Mouse (Mus musculus): Measurements from ENCODE around the gene Pclo. TPM values are rescaled to one million over a fixed set of nuclear protein-coding genes. Genes with fewer than 3 reads are reported as not detected.
"Not testable (repeated sequence)": the region's sequence is repeated elsewhere in the genome, so short reads cannot be mapped to it uniquely, and the experiment has no call there.

Gene Pclo
- polyA plus RNA-seq, 1 experiment: 65.2 TPM

GRCm38 (mm10) chr5:14662603-14663002 is 147.9 kb downstream of the Pclo start:
- DNase-seq (ENCODE audit: extremely low spot score in 1 of 2, low spot score in 1 of 2): no peak

GRCm38 (mm10) chr5:14680419-14680818 is 165.7 kb downstream of the Pclo start:
- no peak for DNase-seq (ENCODE audit: extremely low spot score in 1 of 2, low spot score in 1 of 2)

DNA sequence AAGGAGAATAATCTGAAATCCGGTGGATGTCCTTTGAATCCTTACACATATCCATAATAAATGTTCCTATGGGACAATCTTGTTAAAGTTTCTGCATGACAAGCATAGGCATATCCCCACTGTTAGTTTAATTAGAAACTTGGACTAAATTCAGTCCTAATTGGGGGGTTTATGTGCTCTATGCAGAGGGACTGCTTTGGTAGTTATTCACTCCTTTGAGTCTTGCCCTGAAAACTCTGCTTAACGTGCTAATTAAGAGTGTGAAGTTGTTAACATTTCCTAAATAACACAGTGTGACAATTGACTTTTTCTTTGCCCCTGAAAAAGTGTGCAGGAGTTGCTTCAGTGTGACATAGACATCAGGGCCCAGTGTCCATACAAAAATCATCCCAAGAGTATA is 177.3 kb downstream of the Pclo start:
- no peak for DNase-seq (ENCODE audit: extremely low spot score in 1 of 2, low spot score in 1 of 2)

GRCm38 (mm10) chr5:14696745-14697144 is 182.0 kb downstream of the Pclo start:
- DNase-seq (ENCODE audit: extremely low spot score in 1 of 2, low spot score in 1 of 2): no peak

- peak in 1 of 2 experiments; percentile 41 for DNase-seq (ENCODE audit: extremely low spot score in 1 of 2, low spot score in 1 of 2)
These were observed 186.2 kb downstream of the Pclo start for GRCm38 (mm10) chr5:14700900-14701299.

GRCm38 (mm10) chr5:14705423-14705822 is 190.7 kb downstream of the Pclo start:
- DNase-seq (ENCODE audit: extremely low spot score in 1 of 2, low spot score in 1 of 2): no peak

DNA sequence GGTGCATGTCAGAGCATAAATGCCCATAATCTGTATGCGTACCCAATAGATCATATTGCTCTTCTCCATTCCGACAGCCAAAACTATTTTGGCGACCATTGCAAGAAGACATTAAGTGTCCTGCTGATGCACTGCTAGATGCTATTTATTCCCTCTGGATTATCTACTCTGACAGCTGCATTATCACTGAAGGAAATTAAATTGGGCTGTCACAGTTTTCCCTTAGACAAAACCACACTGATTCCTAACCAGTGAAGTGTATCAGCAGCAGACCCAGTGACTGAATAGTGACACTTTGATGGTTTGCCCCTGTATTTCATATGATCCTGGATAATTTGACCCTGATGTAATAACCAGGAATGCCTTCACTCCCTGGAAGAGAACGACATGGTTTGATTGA is 192.6 kb downstream of the Pclo start:
- DNase-seq (ENCODE audit: extremely low spot score in 1 of 2, low spot score in 1 of 2): no peak

DNA sequence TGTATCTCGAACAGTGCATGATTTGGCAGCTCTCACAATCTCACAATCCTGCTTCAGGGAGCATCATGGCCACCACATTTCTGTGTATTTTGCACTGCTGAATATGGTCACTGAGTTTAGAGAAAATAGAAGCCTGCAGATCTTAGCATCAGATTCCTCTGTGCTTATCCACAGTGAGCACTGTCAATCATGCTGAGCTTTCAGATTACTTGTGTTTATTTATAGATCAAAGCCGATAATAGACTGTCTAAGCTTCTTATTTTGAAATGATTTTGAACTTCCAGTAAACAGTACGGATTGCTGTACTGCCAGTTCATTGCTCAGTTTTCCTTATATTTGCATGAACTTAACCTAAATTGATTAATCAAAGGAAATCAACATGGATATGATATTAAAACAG is 208.9 kb downstream of the Pclo start:
- no peak for DNase-seq (ENCODE audit: extremely low spot score in 1 of 2, low spot score in 1 of 2)

GRCm38 (mm10) chr5:14728676-14729253 is 214.0 kb downstream of the Pclo start:
- no peak for DNase-seq (ENCODE audit: extremely low spot score in 1 of 2, low spot score in 1 of 2)

GRCm38 (mm10) chr5:14750882-14751281 is 236.2 kb downstream of the Pclo start:
- no peak for DNase-seq (ENCODE audit: extremely low spot score in 1 of 2, low spot score in 1 of 2)

DNA sequence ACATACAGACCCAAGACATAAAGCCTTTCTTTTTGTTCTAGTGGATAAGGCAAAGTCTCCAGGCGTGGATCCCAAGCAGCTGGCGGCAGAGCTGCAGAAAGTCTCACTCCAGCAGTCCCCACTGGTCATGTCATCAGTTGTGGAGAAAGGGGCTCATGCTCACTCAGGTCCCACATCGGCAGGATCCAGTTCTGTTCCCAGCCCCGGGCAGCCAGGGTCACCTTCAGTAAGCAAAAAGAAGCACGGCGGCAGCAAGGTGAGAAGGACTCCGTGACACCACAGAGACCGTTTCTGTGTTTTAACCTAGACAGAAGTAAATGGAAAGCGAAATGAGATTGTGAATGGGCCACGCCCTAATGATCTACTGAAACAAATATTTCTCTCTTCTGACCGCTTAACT is 252.0 kb downstream of the Pclo start:
- no peak for DNase-seq (ENCODE audit: extremely low spot score in 1 of 2, low spot score in 1 of 2)

DNA sequence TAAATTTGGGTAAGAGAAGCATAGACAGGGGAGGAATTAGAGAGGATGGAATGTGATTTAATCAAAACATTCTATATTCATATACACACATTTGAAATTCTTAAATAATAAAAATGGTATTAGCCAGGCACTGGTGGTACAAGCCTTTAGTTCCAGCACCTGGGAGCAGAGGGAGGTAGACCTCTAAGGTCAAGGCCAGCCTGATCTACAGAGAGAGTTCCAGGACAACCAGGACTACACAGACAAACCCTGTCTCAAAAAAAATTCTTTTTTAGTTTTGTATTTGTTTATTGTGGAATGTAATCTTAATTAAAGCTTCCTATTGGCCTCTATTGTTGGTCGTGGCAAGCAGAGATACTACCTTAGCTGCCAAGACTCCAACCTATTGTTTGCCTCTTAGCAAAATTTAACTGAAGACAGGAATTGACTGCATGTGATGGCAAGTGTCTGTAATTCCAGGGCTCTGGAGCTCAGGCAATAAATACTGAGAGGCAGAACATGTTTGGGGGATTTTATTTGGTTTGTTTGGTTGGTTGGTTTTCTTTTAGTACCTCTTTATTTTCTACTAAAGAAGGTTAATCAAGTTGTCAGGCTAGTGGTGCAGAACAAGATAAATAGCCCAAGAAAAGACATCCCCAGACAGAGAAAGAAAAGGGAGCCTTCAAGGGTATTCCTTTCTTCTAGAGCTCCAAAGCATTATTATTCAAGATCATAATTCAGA is 267.8 kb downstream of the Pclo start:
- no peak for DNase-seq (ENCODE audit: extremely low spot score in 1 of 2, low spot score in 1 of 2)

- no peak for DNase-seq (ENCODE audit: extremely low spot score in 1 of 2, low spot score in 1 of 2)
These were observed 279.2 kb downstream of the Pclo start for GRCm38 (mm10) chr5:14793891-14794290.

- peak; percentile 14 to 74 for DNase-seq (ENCODE audit: extremely low spot score in 1 of 2, low spot score in 1 of 2)
These were observed 292.4 kb downstream of the Pclo start for GRCm38 (mm10) chr5:14807136-14807535.

DNA sequence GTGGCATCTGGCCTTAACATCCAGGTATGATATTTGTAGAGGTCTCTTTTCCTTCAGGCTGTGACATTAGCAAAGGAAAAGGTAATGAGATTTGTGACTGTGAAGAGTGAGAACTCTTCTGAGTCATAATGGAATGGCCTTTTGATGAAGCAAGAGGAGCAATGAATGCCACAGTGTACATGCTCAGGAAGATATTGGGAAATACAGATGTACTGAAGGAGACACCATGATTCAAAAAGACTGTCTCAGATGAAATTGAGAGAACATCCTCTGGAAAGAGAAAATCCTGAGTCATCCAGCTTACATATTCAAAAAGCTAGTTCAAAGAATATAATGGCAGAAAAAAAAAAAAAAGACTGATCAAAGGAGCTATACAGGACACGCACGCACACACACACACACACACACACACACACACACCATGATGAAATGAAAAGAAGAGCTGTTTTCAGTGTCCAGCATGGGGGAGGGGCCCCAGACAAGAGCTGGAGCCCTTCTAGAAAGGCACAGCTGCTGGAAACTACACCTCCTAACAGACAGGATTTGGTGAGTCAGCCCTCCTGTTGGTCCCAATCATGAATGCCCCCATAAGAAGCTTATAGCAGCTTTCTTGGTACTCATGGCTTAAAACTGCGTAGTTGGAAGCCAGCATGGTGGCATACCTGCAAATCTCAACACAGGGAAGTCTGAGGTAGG is 318.6 kb downstream of the Pclo start:
- DNase-seq (ENCODE audit: extremely low spot score in 1 of 2, low spot score in 1 of 2): peak in 1 of 2 experiments; percentile 46

GRCm38 (mm10) chr5:14834155-14834991 is 319.7 kb downstream of the Pclo start:
- peak in 1 of 2 experiments; percentile 33 for DNase-seq (ENCODE audit: extremely low spot score in 1 of 2, low spot score in 1 of 2)

GRCm38 (mm10) chr5:14853650-14854049 is 338.9 kb downstream of the Pclo start:
- DNase-seq (ENCODE audit: extremely low spot score in 1 of 2, low spot score in 1 of 2): no peak

GRCm38 (mm10) chr5:14885291-14885690 is 370.6 kb downstream of the Pclo start:
- DNase-seq (ENCODE audit: extremely low spot score in 1 of 2, low spot score in 1 of 2): not testable (repeated sequence)

DNA sequence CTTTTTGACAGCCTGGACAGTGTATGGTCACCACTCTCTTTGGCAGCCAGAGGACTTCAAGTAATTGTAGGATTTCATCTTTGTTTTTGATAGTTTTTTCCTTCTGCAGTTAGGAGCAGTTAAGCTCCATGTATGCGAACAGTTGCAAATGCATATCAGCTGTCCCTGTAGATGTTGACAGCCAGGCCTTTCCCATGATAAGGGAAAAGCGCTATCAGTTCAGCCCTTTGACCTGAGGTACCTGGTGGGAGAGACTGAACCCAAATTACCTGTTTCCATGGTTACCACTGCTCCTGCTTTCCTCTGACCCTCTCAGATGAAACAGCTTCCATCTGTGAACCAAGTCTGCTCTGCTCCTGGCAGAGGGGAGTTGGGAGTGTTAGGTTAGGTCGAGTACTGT is 377.5 kb downstream of the Pclo start:
- no peak for DNase-seq (ENCODE audit: extremely low spot score in 1 of 2, low spot score in 1 of 2)

- peak in 1 of 2 experiments; percentile 20 for DNase-seq (ENCODE audit: extremely low spot score in 1 of 2, low spot score in 1 of 2)
These were observed 388.8 kb downstream of the Pclo start for GRCm38 (mm10) chr5:14903539-14903938.

Measured in frontal cortex, adult 2 months (tissue).